In the genomic region with DNA sequence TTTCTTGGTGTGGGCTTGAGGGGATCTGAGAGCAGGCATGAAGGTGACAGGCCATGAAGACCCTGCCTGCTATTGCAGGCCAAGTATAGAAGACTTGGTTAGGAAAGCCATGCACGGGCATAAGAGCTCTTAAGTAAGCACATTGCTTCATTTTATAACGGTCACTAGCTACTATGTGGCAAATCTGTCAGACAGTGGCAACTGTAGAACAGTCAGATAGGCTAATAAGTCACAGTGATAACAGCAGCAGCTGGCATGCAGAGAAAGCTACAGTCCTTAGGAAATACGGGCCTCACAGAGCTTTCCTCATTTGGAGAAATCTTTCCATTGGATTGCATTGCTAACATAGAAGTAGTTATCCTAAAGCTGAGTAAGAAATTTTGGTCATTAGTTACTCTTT, we compare ENCODE assay signal across 17 mouse cellular contexts.
DNase-seq lines count a peak whose midpoint lies in the region; ATAC-seq and TF ChIP-seq lines count a peak whose summit lies in the region.
"Had no signal": no experiment of that assay in that cellular context is flagged by ENCODE, and none has a peak within 500 bp of the region (broad histone marks: within the 10 kb centered on the region; RNA-seq: fewer than 3 reads in every experiment).

No protein-coding gene starts in this region.

- DNase-seq in heart, adult 8-10 months (ENCODE audit: low spot score): no peak
- no peak for DNase-seq in testis, postnatal 10 days (ENCODE audit: low spot score)
- DNase-seq in frontal cortex, adult 2 months (ENCODE audit: extremely low spot score in 1 of 2, low spot score in 1 of 2): no peak
- no peak for DNase-seq in kidney, adult 2 months
- DNase-seq: adrenal gland, postnatal 36 days; cerebellum, adult 9-11 months; gastrocnemius, postnatal 10 days; heart, postnatal 14 days; kidney, adult 18-20 months; kidney, postnatal 14 days; right cerebral cortex, adult 18-20 months; thymus, postnatal 14 days had no signal

- H3K27me3 ChIP-seq in heart, embryonic 12.5 days (replicated peaks): no peaks in the 10 kb centered on the region
- no peaks in the 10 kb centered on the region for H3K27me3 ChIP-seq in testis, adult 2 months (ENCODE audit: control insufficient read depth, insufficient read depth, low read length)
- no peaks in the 10 kb centered on the region for H3K27me3 ChIP-seq in liver, embryonic 16.5 days (ENCODE audit: control insufficient read depth, insufficient read depth, low read depth, low read length)
- no peaks in the 10 kb centered on the region for H3K27me3 ChIP-seq in kidney, adult 2 months (replicated peaks; ENCODE audit: control insufficient read depth, insufficient read depth, low read length)
- H3K27me3 ChIP-seq: limb, embryonic 12.5 days; megakaryocyte, embryonic 14.5 days had no signal

- WGBS in heart, embryonic 12.5 days: 14% methylated on average over 3 of the region's 3 CpGs
- 9% methylated on average over 3 of the region's 3 CpGs for WGBS in liver, embryonic 16.5 days (ENCODE audit: insufficient replicate concordance)
- 59% methylated on average over 3 of the region's 3 CpGs for WGBS in kidney, adult 2 months

- no peak overlapping the region for H3K4me3 ChIP-seq in heart, embryonic 12.5 days
- H3K4me3 ChIP-seq in testis, adult 2 months (ENCODE audit: control insufficient read depth, low read depth, low read length): peak overlapping the region; percentile 46; the same call in 1 of the 2 replicates
- H3K4me3 ChIP-seq in liver, embryonic 16.5 days (ENCODE audit: low read depth, low read length): no peak overlapping the region
- H3K4me3 ChIP-seq in kidney, adult 2 months (ENCODE audit: insufficient read depth, low read depth, low read length): no peak overlapping the region
- H3K4me3 ChIP-seq: limb, embryonic 12.5 days; megakaryocyte, embryonic 14.5 days had no signal

- ATAC-seq in heart, embryonic 12.5 days (ENCODE audit: insufficient number of reproducible peaks, low FRiP score): no peak
- ATAC-seq in liver, embryonic 16.5 days (ENCODE audit: low read depth): 0 out of 2 replicates have a peak, but pooled peaks have one; percentile 13

- H3K9me3 ChIP-seq in heart, embryonic 12.5 days (replicated peaks): no peaks in the 10 kb centered on the region
- H3K9me3 ChIP-seq in liver, embryonic 16.5 days (replicated peaks; ENCODE audit: control insufficient read depth, low read length): no peaks in the 10 kb centered on the region
- H3K9me3 ChIP-seq: limb, embryonic 12.5 days; megakaryocyte, embryonic 14.5 days had no signal

- peaks cover 69% of the 10 kb centered on the region for H3K4me1 ChIP-seq in heart, embryonic 12.5 days (replicated peaks)
- H3K4me1 ChIP-seq in testis, adult 2 months (ENCODE audit: control insufficient read depth, insufficient read depth, low read length): no peaks in the 10 kb centered on the region; the same call in 1 of the 2 replicates
- H3K4me1 ChIP-seq in liver, embryonic 16.5 days (ENCODE audit: control insufficient read depth, low read depth, low read length): peaks cover 46% of the 10 kb centered on the region
- peaks cover 18% of the 10 kb centered on the region; the same call in 1 of the 2 replicates for H3K4me1 ChIP-seq in kidney, adult 2 months (ENCODE audit: control insufficient read depth, insufficient read depth, low read length)
- H3K4me1 ChIP-seq: limb, embryonic 12.5 days had no signal

- H3K9ac ChIP-seq in heart, embryonic 12.5 days: no peak overlapping the region
- no peak overlapping the region for H3K9ac ChIP-seq in liver, embryonic 16.5 days (ENCODE audit: low read depth, low read length)
- H3K9ac ChIP-seq: limb, embryonic 12.5 days had no signal

- TF ChIP-seq CTCF in testis, adult 2 months (IDR thresholded peaks at IDR 0.05; ENCODE audit: control insufficient read depth, insufficient read depth, insufficient replicate concordance, low read depth, low read length): no peak
- TF ChIP-seq CTCF in kidney, adult 2 months (conservative IDR thresholded peaks at IDR 0.05; ENCODE audit: insufficient read depth, insufficient read length, low read depth, low read length): no peak

- H3K4me2 ChIP-seq in heart, embryonic 12.5 days: no peak overlapping the region
- no peak overlapping the region; the same call in 1 of the 2 replicates for H3K4me2 ChIP-seq in liver, embryonic 16.5 days (ENCODE audit: low read depth, low read length)
- H3K4me2 ChIP-seq: limb, embryonic 12.5 days had no signal

- peak overlapping the region; percentile 46 for H3K27ac ChIP-seq in heart, embryonic 12.5 days (ENCODE audit: poor library complexity, severe bottlenecking)
- no peak overlapping the region for H3K27ac ChIP-seq in testis, adult 2 months (ENCODE audit: control insufficient read depth, insufficient read depth, low read depth, low read length)
- H3K27ac ChIP-seq in liver, embryonic 16.5 days (ENCODE audit: low read length): 0 out of 2 replicates have a peak overlapping the region, but pooled peaks have one; percentile 12
- H3K27ac ChIP-seq in kidney, adult 2 months (ENCODE audit: insufficient read depth, low read depth, low read length): no peak overlapping the region
- H3K27ac ChIP-seq: limb, embryonic 12.5 days had no signal

- H3K36me3 ChIP-seq in heart, embryonic 12.5 days: no peaks in the 10 kb centered on the region
- no peaks in the 10 kb centered on the region for H3K36me3 ChIP-seq in testis, adult 2 months (ENCODE audit: control insufficient read depth, insufficient read depth, low read length)
- no peaks in the 10 kb centered on the region for H3K36me3 ChIP-seq in liver, embryonic 16.5 days (ENCODE audit: control insufficient read depth, insufficient read depth)
- H3K36me3 ChIP-seq in kidney, adult 2 months (ENCODE audit: control insufficient read depth, insufficient read depth, low read length): no peaks in the 10 kb centered on the region
- H3K36me3 ChIP-seq: limb, embryonic 12.5 days had no signal

- no peak for TF ChIP-seq POLR2A in testis, adult 2 months (IDR thresholded peaks at IDR 0.05; ENCODE audit: control insufficient read depth, low read depth, low read length)
- no peak for TF ChIP-seq POLR2A in kidney, adult 2 months (IDR thresholded peaks at IDR 0.05; ENCODE audit: low read depth, low read length)

Comparison
In these comparisons a context has a peak if more than half of its experiments do, and no peak if none do; other contexts are left out.
1. H3K27ac ChIP-seq: peak in heart, embryonic 12.5 days (single experiment) and liver, embryonic 16.5 days (single experiment); none in testis, adult 2 months (single experiment) and kidney, adult 2 months (single experiment).